Mouse (Mus musculus) olfactory bulb, adult 2 months (tissue): Measurements from ENCODE around the gene Tnk1. TPM values are rescaled to one million over a fixed set of nuclear protein-coding genes. Genes with fewer than 3 reads are reported as not detected.

Source experiments
- H3K27ac ChIP-seq: fragments of 200-500 bp; 2 replicates; pipeline ENCODE4 v1.5.1; 2012; ENCODE audit warnings: low read depth, low read length; ENCODE audit not compliant: insufficient read depth
- H3K4me1 ChIP-seq: fragments of 200-500 bp; 2 replicates; pipeline ENCODE4 v1.6.1; 2012; ENCODE audit warnings: low read length; ENCODE audit not compliant: control insufficient read depth, insufficient read depth
- H3K4me3 ChIP-seq: fragments of 200-500 bp; 2 replicates; pipeline ENCODE4 v1.5.1; 2012; ENCODE audit warnings: mild to moderate bottlenecking, low read depth, low read length, moderate library complexity; ENCODE audit not compliant: insufficient read depth
- CTCF ChIP-seq: fragments of 200-500 bp; IDR thresholded peaks from 2 replicates; pipeline ENCODE4 v1.5.1; 2012; ENCODE audit warnings: low read depth, mild to moderate bottlenecking, low read length, moderate library complexity; ENCODE audit not compliant: insufficient read depth
- POLR2A ChIP-seq: fragments of 200-500 bp; IDR thresholded peaks from 2 replicates; pipeline ENCODE4 v1.6.1; 2012; ENCODE audit warnings: mild to moderate bottlenecking, low read depth, low read length, moderate library complexity; ENCODE audit not compliant: insufficient read depth
- WGBS: fragments of 180-500 bp; shearing (Covaris S2); methylation state at CpG from one replicate; pipeline ENCODE4 v1.1.7; 2018; 5-methylcytosine and 5-hydroxymethylcytosine counted together
- polyA plus RNA-seq: library from polyadenylated mRNA; stranded (reverse); fragments of >200 nt; gene quantifications from 2 replicates; pipeline ENCODE4 v1.2.4, GENCODE M21; 2012; ENCODE audit warnings: low replicate concordance; ENCODE audit not compliant: missing spikeins, insufficient read depth, insufficient read length

The Tnk1 gene
- polyA plus RNA-seq, result not detected in 2 replicates

- no peak within 1 kb of the TSS for H3K4me3 ChIP-seq
- H3K4me1 ChIP-seq, result no peaks in the 10 kb centered on the region; the same call in 1 of the 2 replicates
- 36% methylated on average over 30 of the region's 30 CpGs for WGBS
- no peak within 1 kb of the TSS for H3K27ac ChIP-seq
- TF ChIP-seq CTCF (no peak), POLR2A (no peak)
These were observed at the start of gene Tnk1 for GRCm38 (mm10) chr11:69858113-69858998. Tnk1 (minus strand) TSS chr11:69858730.

- no peak overlapping the region for H3K4me3 ChIP-seq
- WGBS, result 93% methylated on average over 9 of the region's 9 CpGs
- H3K4me1 ChIP-seq, result peaks cover 14% of the 10 kb centered on the region
- TF ChIP-seq POLR2A (no peak), CTCF (no peak)
- no peak overlapping the region for H3K27ac ChIP-seq
These were observed 45.8 kb upstream of the Tnk1 start for GRCm38 (mm10) chr11:69904311-69904710.

GRCm38 (mm10) chr11:69902972-69903371, 44.4 kb upstream of the Tnk1 start:
- no peak overlapping the region for H3K4me3 ChIP-seq
- no peak overlapping the region for H3K27ac ChIP-seq
- 80% methylated on average over 13 of the region's 13 CpGs for WGBS
- TF ChIP-seq CTCF, result no peak
- no peak for TF ChIP-seq POLR2A
- H3K4me1 ChIP-seq, result peaks cover 14% of the 10 kb centered on the region

GRCm38 (mm10) chr11:69901993-69902392, 43.5 kb upstream of the Tnk1 start:
- under 1% methylated on average over 39 of the region's 39 CpGs for WGBS
- Histone ChIP-seq H3K4me3 (peak overlapping the region; percentile 67), H3K4me1 (peaks cover 14% of the 10 kb centered on the region), H3K27ac (no peak overlapping the region)
- no peak for TF ChIP-seq POLR2A
- no peak for TF ChIP-seq CTCF

- under 1% methylated on average over 42 of the region's 42 CpGs for WGBS
- Histone ChIP-seq H3K4me1 (peaks cover 14% of the 10 kb centered on the region), H3K4me3 (peak overlapping the region; percentile 67), H3K27ac (peak overlapping the region; percentile 92)
- TF ChIP-seq POLR2A (no peak; the same call in 1 of the 2 replicates), CTCF (no peak)
These were observed 42.9 kb upstream of the Tnk1 start for GRCm38 (mm10) chr11:69901406-69901846.

GRCm38 (mm10) chr11:69900471-69901405, 42.2 kb upstream of the Tnk1 start, which contains the start of the genes 2810408A11Rik and Neurl4:
2810408A11Rik (minus strand) TSS chr11:69900987.
Neurl4 (plus strand) TSS chr11:69901072.
- TF ChIP-seq POLR2A, result peak; percentile 65; the same call in 1 of the 2 replicates
- TF ChIP-seq CTCF, result no peak
- H3K4me3 ChIP-seq, result peak within 1 kb of the TSS; percentile 67
- under 1% methylated on average over 38 of the region's 38 CpGs for WGBS

GRCm38 (mm10) chr11:69899870-69900269, 41.3 kb upstream of the Tnk1 start:
- no peak overlapping the region for H3K27ac ChIP-seq
- H3K4me3 ChIP-seq, result no peak overlapping the region

More at GRCm38 (mm10) chr11:69900471-69901405, 42.2 kb upstream of the Tnk1 start, which contains the start of the genes 2810408A11Rik and Neurl4:
- peaks cover 14% of the 10 kb centered on the region for H3K4me1 ChIP-seq
- peak within 1 kb of the TSS; percentile 92 for H3K27ac ChIP-seq

GRCm38 (mm10) chr11:69895291-69895690, 36.8 kb upstream of the Tnk1 start, which contains the start of gene Acap1:
Acap1 (minus strand) TSS chr11:69895539.
- whole genome bisulfite sequencing, result 88% methylated on average over 4 of the region's 4 CpGs
- no peak within 1 kb of the TSS; the same call in 1 of the 2 replicates for H3K4me3 ChIP-seq
- TF ChIP-seq CTCF, result no peak
- TF ChIP-seq POLR2A, result no peak
- H3K27ac ChIP-seq, result no peak within 1 kb of the TSS
- H3K4me1 ChIP-seq, result peaks cover 2% of the 10 kb centered on the region; the same call in 1 of the 2 replicates

More at GRCm38 (mm10) chr11:69899870-69900269, 41.3 kb upstream of the Tnk1 start:
- H3K4me1 ChIP-seq, result peaks cover 14% of the 10 kb centered on the region
- WGBS, result 15% methylated on average over 4 of the region's 4 CpGs
- TF ChIP-seq CTCF (no peak), POLR2A (no peak)
